Mouse (Mus musculus): ENCODE results near the gene Sgpp1.

DNA sequence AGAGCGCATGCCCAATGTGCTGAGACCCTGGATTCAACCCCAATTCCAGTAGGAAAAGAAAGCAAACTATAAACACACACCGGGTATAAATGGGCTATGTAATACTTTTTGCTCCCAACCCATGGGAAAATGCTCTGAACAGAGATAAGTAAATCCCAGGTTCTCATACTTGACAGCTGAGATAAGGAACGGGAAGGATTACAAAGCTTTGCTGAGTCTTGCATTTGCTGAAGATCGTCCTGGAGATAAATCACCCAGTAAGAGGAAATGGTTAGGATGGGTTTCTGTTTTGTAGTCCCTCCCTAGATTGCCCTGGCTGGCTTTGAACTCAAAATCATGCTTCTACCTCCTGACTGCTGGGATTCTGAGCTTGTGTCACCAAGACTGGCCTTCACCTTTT, 48.2 kb downstream of the Sgpp1 start:
- no peak for TF ChIP-seq CTCF (IDR thresholded peaks at IDR 0.05; ENCODE audit: control insufficient read depth, insufficient read depth, low read length)
- no peak for TF ChIP-seq POLR2A (IDR thresholded peaks at IDR 0.05; ENCODE audit: borderline replicate concordance, control insufficient read depth, low read depth, low read length)
